Mouse (Mus musculus): ENCODE measurements around the gene Maml3. TPM values are rescaled to one million over a fixed set of nuclear protein-coding genes. Genes with fewer than 3 reads are reported as not detected.

Maml3 gene
- total RNA-seq, 2 experiments from 2014 or later = 4.4 to 10.6 TPM

- no peak for ATAC-seq (replicated peaks; ENCODE audit: low FRiP score, low TSS enrichment, poor library complexity, severe bottlenecking)
Measured at GRCm38 (mm10) chr3:52048082-52048481, 56.8 kb downstream of the Maml3 start.

GRCm38 (mm10) chr3:52047537-52047936 lies 57.3 kb downstream of the Maml3 start:
- no peak for ATAC-seq (replicated peaks; ENCODE audit: low FRiP score, low TSS enrichment, poor library complexity, severe bottlenecking)

GRCm38 (mm10) chr3:52046895-52047372 lies 57.9 kb downstream of the Maml3 start:
- ATAC-seq (replicated peaks; ENCODE audit: low FRiP score, low TSS enrichment, poor library complexity, severe bottlenecking) = peak; percentile 87

GRCm38 (mm10) chr3:52046027-52046700 lies 58.7 kb downstream of the Maml3 start:
- ATAC-seq (replicated peaks; ENCODE audit: low FRiP score, low TSS enrichment, poor library complexity, severe bottlenecking) = peak; percentile 60

GRCm38 (mm10) chr3:52045221-52045641 lies 59.6 kb downstream of the Maml3 start:
- no peak for ATAC-seq (replicated peaks; ENCODE audit: low FRiP score, low TSS enrichment, poor library complexity, severe bottlenecking)

- no peak for ATAC-seq (replicated peaks; ENCODE audit: low FRiP score, low TSS enrichment, poor library complexity, severe bottlenecking)
Measured at GRCm38 (mm10) chr3:52044651-52045050, 60.2 kb downstream of the Maml3 start.

GRCm38 (mm10) chr3:52043847-52044246 lies 61.0 kb downstream of the Maml3 start:
- no peak for ATAC-seq (replicated peaks; ENCODE audit: low FRiP score, low TSS enrichment, poor library complexity, severe bottlenecking)

GRCm38 (mm10) chr3:52042680-52043079 lies 62.2 kb downstream of the Maml3 start:
- ATAC-seq (replicated peaks; ENCODE audit: low FRiP score, low TSS enrichment, poor library complexity, severe bottlenecking) = no peak

- no peak for ATAC-seq (replicated peaks; ENCODE audit: low FRiP score, low TSS enrichment, poor library complexity, severe bottlenecking)
Measured at GRCm38 (mm10) chr3:52039958-52040357, 64.9 kb downstream of the Maml3 start.

GRCm38 (mm10) chr3:52037260-52037659 lies 67.6 kb downstream of the Maml3 start:
- no peak for ATAC-seq (replicated peaks; ENCODE audit: low FRiP score, low TSS enrichment, poor library complexity, severe bottlenecking)

- no peak for ATAC-seq (replicated peaks; ENCODE audit: low FRiP score, low TSS enrichment, poor library complexity, severe bottlenecking)
Measured at GRCm38 (mm10) chr3:52035404-52035803, 69.5 kb downstream of the Maml3 start.

GRCm38 (mm10) chr3:52033857-52034588 lies 70.9 kb downstream of the Maml3 start:
- ATAC-seq (replicated peaks; ENCODE audit: low FRiP score, low TSS enrichment, poor library complexity, severe bottlenecking) = no peak

- ATAC-seq (replicated peaks; ENCODE audit: low FRiP score, low TSS enrichment, poor library complexity, severe bottlenecking) = no peak
Measured at GRCm38 (mm10) chr3:52031327-52031726, 73.5 kb downstream of the Maml3 start.

- peak; percentile 48; the same call in 1 of the 2 replicates for ATAC-seq (replicated peaks; ENCODE audit: low FRiP score, low TSS enrichment, poor library complexity, severe bottlenecking)
Measured at GRCm38 (mm10) chr3:52030114-52030513, 74.8 kb downstream of the Maml3 start.

- 0 out of 2 replicates have a peak, but pooled peaks have one; percentile 36 for ATAC-seq (replicated peaks; ENCODE audit: low FRiP score, low TSS enrichment, poor library complexity, severe bottlenecking)
Measured at GRCm38 (mm10) chr3:52029661-52030081, 75.2 kb downstream of the Maml3 start.

GRCm38 (mm10) chr3:52027972-52028371 lies 76.9 kb downstream of the Maml3 start:
- ATAC-seq (replicated peaks; ENCODE audit: low FRiP score, low TSS enrichment, poor library complexity, severe bottlenecking) = no peak

GRCm38 (mm10) chr3:52022486-52022885 lies 82.4 kb downstream of the Maml3 start:
- no peak for ATAC-seq (replicated peaks; ENCODE audit: low FRiP score, low TSS enrichment, poor library complexity, severe bottlenecking)

GRCm38 (mm10) chr3:52018103-52018439 lies 86.8 kb downstream of the Maml3 start:
- no peak for ATAC-seq (replicated peaks; ENCODE audit: low FRiP score, low TSS enrichment, poor library complexity, severe bottlenecking)

GRCm38 (mm10) chr3:52017439-52018102 lies 87.3 kb downstream of the Maml3 start:
- ATAC-seq (replicated peaks; ENCODE audit: low FRiP score, low TSS enrichment, poor library complexity, severe bottlenecking) = no peak

- no peak for ATAC-seq (replicated peaks; ENCODE audit: low FRiP score, low TSS enrichment, poor library complexity, severe bottlenecking)
Measured at GRCm38 (mm10) chr3:52016178-52016577, 88.7 kb downstream of the Maml3 start.
